Mouse (Mus musculus): Measurements from ENCODE around the gene Epha3.

DNA sequence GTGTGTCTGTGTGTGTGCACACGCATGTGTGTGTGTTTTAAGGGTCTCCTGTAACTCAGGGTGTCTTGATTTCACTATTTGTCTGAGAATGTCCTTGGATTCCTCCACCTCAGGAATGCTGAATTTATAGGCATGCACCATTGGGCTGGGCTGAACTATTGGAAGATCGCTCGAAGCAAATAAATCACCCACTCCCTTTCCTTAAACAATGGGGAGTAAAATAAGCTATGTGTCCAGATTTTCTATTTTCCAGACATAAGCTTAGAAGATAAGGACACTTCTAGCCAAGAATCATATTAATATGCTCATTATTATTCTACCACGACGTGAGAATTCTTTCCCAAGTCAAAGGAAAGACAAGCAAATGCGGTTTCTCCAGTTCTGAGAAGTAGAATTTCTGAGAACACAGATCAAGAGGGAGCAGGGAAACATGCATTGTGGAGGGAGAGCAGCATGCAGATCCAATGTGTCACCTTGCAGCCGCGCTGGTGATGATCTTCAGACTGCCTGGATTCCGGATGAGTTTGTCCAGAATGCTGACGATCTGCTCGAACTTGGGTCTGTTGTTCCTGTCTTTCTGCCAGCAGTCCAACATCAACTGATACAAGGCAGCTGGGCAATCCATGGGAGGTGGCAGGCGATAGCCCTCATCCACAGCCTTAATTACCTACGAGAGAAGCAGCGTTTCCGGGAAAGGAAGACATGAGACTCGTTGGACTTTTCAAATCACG, 297.7 kb downstream of the Epha3 start:
- TF ChIP-seq FLI1 (IDR thresholded peaks at IDR 0.05; ENCODE audit: low read length) (no peak), GATA1 (IDR thresholded peaks at IDR 0.05; ENCODE audit: borderline replicate concordance, low read length) (no peak)
